Mouse (Mus musculus): ENCODE data around the gene Mlst8. TPM values are rescaled to one million over a fixed set of nuclear protein-coding genes. Genes with fewer than 3 reads are reported as not detected.

Mlst8 gene
- polyA plus RNA-seq, 1 experiment from 2014 or later = 32.0 TPM

DNA sequence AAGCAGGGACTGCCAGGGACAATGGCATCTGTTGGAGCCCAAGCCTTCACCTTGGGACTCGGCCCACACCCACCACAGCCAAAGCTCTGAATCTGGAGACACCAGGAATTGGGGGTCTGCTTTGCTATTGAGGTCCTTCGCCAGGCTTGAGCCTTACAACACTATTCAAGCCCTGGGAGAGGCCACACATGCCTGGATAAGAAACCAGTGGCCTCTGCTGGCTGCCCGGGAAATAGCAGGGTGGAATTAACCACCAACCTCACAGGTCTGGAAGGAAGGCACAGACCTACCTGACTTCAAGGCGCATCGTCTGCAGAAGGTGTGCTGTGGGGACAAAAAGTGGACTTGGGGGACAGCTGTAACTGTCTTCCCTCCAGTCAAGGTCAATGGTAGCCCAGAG lies 34.7 kb upstream of the Mlst8 start:
- H3K4me2 ChIP-seq (ENCODE audit: low read depth, low read length) = no peak overlapping the region
- whole genome bisulfite sequencing = 58% methylated on average over 5 of the region's 5 CpGs
- ATAC-seq (replicated peaks; ENCODE audit: insufficient number of reproducible peaks, low FRiP score, low TSS enrichment, low read depth) = no peak
- no peaks in the 10 kb centered on the region for H3K4me1 ChIP-seq (ENCODE audit: control insufficient read depth, insufficient read depth, low read length)
- DNase-seq (ENCODE audit: low spot score) = peak; percentile 56
- H3K27ac ChIP-seq (replicated peaks; ENCODE audit: low read depth, low read length) = no peak overlapping the region
- no peak overlapping the region for H3K4me3 ChIP-seq (ENCODE audit: low read depth, low read length)
- no peak overlapping the region for H3K9ac ChIP-seq (replicated peaks; ENCODE audit: low read length)
- no peaks in the 10 kb centered on the region for H3K27me3 ChIP-seq (ENCODE audit: control insufficient read depth, insufficient read depth, low read length)
- no peaks in the 10 kb centered on the region for H3K9me3 ChIP-seq (replicated peaks; ENCODE audit: control insufficient read depth, low read length)
- H3K36me3 ChIP-seq (replicated peaks; ENCODE audit: control insufficient read depth, insufficient read depth, low read depth, low read length) = peaks cover 13% of the 10 kb centered on the region

- Histone ChIP-seq H3K36me3 (replicated peaks; ENCODE audit: control insufficient read depth, insufficient read depth, low read depth, low read length) (peaks cover 20% of the 10 kb centered on the region), H3K9me3 (replicated peaks; ENCODE audit: control insufficient read depth, low read length) (no peaks in the 10 kb centered on the region), H3K27ac (replicated peaks; ENCODE audit: low read depth, low read length) (no peak overlapping the region), H3K4me2 (ENCODE audit: low read depth, low read length) (no peak overlapping the region), H3K4me1 (ENCODE audit: control insufficient read depth, insufficient read depth, low read length) (0 out of 2 replicates have a peak, but pooled peaks cover 2% of the 10 kb centered on the region), H3K4me3 (ENCODE audit: low read depth, low read length) (no peak overlapping the region), H3K27me3 (ENCODE audit: control insufficient read depth, insufficient read depth, low read length) (no peaks in the 10 kb centered on the region), H3K9ac (replicated peaks; ENCODE audit: low read length) (no peak overlapping the region)
- ATAC-seq (replicated peaks; ENCODE audit: insufficient number of reproducible peaks, low FRiP score, low TSS enrichment, low read depth) = no peak
- WGBS = 84% methylated on average over 12 of the region's 12 CpGs
- DNase-seq (ENCODE audit: low spot score) = no peak
These were observed 29.1 kb upstream of the Mlst8 start for GRCm38 (mm10) chr17:24507806-24508460.

DNA sequence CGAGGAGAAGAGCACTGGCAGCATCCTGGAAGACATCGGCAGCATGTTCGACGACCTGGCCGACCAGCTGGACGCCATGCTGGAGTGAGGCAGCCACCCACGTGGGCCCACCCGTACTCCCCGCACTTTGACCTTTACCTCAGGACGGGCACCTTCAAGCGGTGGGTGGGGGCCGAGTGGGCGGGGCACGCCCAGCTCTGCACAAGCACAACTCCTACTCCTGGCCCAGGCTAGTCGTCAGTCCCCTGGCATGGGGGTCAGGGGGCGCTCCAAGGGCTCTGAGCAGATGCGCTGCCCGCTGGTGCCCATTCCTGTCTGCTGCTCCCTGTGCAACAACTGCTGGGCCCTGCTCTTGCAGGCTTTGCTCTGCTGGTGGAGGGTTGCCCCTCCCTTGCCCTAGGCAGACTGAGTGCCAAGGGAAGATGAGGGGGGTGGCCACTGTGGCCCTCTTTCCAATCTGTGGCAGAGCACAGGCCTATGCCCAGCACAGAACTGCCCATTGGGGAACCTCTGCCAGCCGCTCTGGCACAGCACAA lies 28.3 kb upstream of the Mlst8 start:
- H3K4me2 ChIP-seq (ENCODE audit: low read depth, low read length) = no peak overlapping the region; the same call in 1 of the 2 replicates
- no peak for DNase-seq (ENCODE audit: low spot score)
- no peaks in the 10 kb centered on the region for H3K27me3 ChIP-seq (ENCODE audit: control insufficient read depth, insufficient read depth, low read length)
- peaks cover 20% of the 10 kb centered on the region for H3K36me3 ChIP-seq (replicated peaks; ENCODE audit: control insufficient read depth, insufficient read depth, low read depth, low read length)
- 45% methylated on average over 19 of the region's 19 CpGs for WGBS
- H3K27ac ChIP-seq (replicated peaks; ENCODE audit: low read depth, low read length) = no peak overlapping the region
- 0 out of 2 replicates have a peak, but pooled peaks cover 2% of the 10 kb centered on the region for H3K4me1 ChIP-seq (ENCODE audit: control insufficient read depth, insufficient read depth, low read length)
- H3K9ac ChIP-seq (replicated peaks; ENCODE audit: low read length) = no peak overlapping the region; the same call in 1 of the 2 replicates
- ATAC-seq (replicated peaks; ENCODE audit: insufficient number of reproducible peaks, low FRiP score, low TSS enrichment, low read depth) = no peak
- no peak overlapping the region for H3K4me3 ChIP-seq (ENCODE audit: low read depth, low read length)
- no peaks in the 10 kb centered on the region for H3K9me3 ChIP-seq (replicated peaks; ENCODE audit: control insufficient read depth, low read length)

DNA sequence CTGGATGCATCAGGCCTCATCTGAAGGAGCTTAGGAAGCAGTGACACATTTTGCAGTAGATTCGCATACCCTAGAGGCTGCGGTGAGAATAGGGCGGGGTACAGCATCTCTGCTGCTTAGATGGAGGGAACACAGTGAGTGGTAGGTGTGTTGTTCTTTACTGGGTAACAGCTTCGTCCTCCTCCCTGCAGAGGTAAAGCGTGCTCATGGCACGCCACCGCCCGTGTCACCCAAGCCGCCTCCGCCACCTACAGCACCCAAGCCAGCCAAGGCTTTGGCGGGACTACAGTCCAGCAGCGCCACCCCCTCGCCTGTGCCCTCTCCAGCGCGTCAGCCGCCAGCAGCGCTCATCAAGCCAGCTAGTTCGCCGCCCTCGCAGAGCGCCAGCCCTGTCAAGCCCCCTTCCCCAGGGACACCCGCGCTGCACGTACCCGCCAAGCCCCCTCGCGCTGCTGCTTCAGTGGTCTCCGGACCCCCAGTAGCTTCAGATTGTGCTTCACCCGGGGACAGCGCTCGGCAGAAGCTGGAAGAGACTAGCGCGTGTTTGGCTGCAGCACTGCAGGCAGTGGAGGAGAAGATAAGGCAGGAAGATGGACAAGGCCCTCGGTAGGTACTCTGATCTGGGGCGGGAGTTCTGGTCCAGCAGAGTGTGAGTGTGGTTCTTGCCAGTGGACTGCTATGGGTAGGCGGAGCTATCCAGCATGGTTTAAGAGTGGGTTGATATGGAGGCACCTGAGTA lies 27.6 kb upstream of the Mlst8 start:
- DNase-seq (ENCODE audit: low spot score) (no peak), ATAC-seq (replicated peaks; ENCODE audit: insufficient number of reproducible peaks, low FRiP score, low TSS enrichment, low read depth) (no peak)
- WGBS = 27% methylated on average over 36 of the region's 36 CpGs
- Histone ChIP-seq H3K9me3 (replicated peaks; ENCODE audit: control insufficient read depth, low read length) (no peaks in the 10 kb centered on the region), H3K9ac (replicated peaks; ENCODE audit: low read length) (no peak overlapping the region), H3K4me3 (ENCODE audit: low read depth, low read length) (no peak overlapping the region; the same call in 1 of the 2 replicates), H3K4me1 (ENCODE audit: control insufficient read depth, insufficient read depth, low read length) (0 out of 2 replicates have a peak, but pooled peaks cover 2% of the 10 kb centered on the region), H3K27ac (replicated peaks; ENCODE audit: low read depth, low read length) (no peak overlapping the region), H3K36me3 (replicated peaks; ENCODE audit: control insufficient read depth, insufficient read depth, low read depth, low read length) (peaks cover 14% of the 10 kb centered on the region), H3K4me2 (ENCODE audit: low read depth, low read length) (peak overlapping the region; percentile 29), H3K27me3 (ENCODE audit: control insufficient read depth, insufficient read depth, low read length) (no peaks in the 10 kb centered on the region)

GRCm38 (mm10) chr17:24505286-24505955 lies 26.5 kb upstream of the Mlst8 start:
- Histone ChIP-seq H3K9ac (replicated peaks; ENCODE audit: low read length) (no peak overlapping the region), H3K36me3 (replicated peaks; ENCODE audit: control insufficient read depth, insufficient read depth, low read depth, low read length) (peaks cover 14% of the 10 kb centered on the region), H3K4me3 (ENCODE audit: low read depth, low read length) (no peak overlapping the region), H3K27ac (replicated peaks; ENCODE audit: low read depth, low read length) (no peak overlapping the region), H3K9me3 (replicated peaks; ENCODE audit: control insufficient read depth, low read length) (no peaks in the 10 kb centered on the region), H3K4me1 (ENCODE audit: control insufficient read depth, insufficient read depth, low read length) (0 out of 2 replicates have a peak, but pooled peaks cover 2% of the 10 kb centered on the region), H3K27me3 (ENCODE audit: control insufficient read depth, insufficient read depth, low read length) (no peaks in the 10 kb centered on the region), H3K4me2 (ENCODE audit: low read depth, low read length) (no peak overlapping the region)
- DNase-seq (ENCODE audit: low spot score) (no peak), ATAC-seq (replicated peaks; ENCODE audit: insufficient number of reproducible peaks, low FRiP score, low TSS enrichment, low read depth) (no peak)
- WGBS = 90% methylated on average over 30 of the region's 30 CpGs

DNA sequence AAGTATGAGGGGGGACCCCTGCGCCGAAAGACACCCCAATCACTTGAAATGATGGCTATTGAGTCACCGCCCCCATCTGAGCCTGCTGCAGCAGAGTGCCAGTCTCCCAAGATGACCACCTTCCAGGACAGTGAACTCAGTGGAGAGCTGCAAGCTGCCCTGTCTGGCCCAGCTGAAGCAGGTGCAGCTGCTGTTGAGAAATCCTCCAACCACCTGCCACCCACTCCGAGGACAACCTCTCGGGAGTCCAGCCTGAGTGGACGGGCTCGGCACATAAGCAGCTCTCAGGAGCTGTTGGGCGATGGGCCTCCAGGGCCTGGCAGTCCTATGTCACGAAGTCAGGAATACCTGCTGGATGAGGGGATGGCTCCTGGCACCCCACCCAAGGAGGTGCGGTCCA lies 25.2 kb upstream of the Mlst8 start:
- ATAC-seq (replicated peaks; ENCODE audit: insufficient number of reproducible peaks, low FRiP score, low TSS enrichment, low read depth) (no peak), DNase-seq (ENCODE audit: low spot score) (no peak)
- peaks cover 10% of the 10 kb centered on the region for H3K36me3 ChIP-seq (replicated peaks; ENCODE audit: control insufficient read depth, insufficient read depth, low read depth, low read length)
- no peaks in the 10 kb centered on the region for H3K27me3 ChIP-seq (ENCODE audit: control insufficient read depth, insufficient read depth, low read length)
- H3K4me3 ChIP-seq (ENCODE audit: low read depth, low read length) = no peak overlapping the region
- no peak overlapping the region for H3K4me2 ChIP-seq (ENCODE audit: low read depth, low read length)
- WGBS = 91% methylated on average over 10 of the region's 10 CpGs
- no peaks in the 10 kb centered on the region for H3K9me3 ChIP-seq (replicated peaks; ENCODE audit: control insufficient read depth, low read length)
- H3K27ac ChIP-seq (replicated peaks; ENCODE audit: low read depth, low read length) = no peak overlapping the region
- H3K9ac ChIP-seq (replicated peaks; ENCODE audit: low read length) = no peak overlapping the region
- H3K4me1 ChIP-seq (ENCODE audit: control insufficient read depth, insufficient read depth, low read length) = 0 out of 2 replicates have a peak, but pooled peaks cover 2% of the 10 kb centered on the region

- 40% methylated on average over 11 of the region's 11 CpGs for WGBS
- no peak overlapping the region for H3K9ac ChIP-seq (replicated peaks; ENCODE audit: low read length)
- H3K27me3 ChIP-seq (ENCODE audit: control insufficient read depth, insufficient read depth, low read length) = no peaks in the 10 kb centered on the region
- no peaks in the 10 kb centered on the region for H3K9me3 ChIP-seq (replicated peaks; ENCODE audit: control insufficient read depth, low read length)
- DNase-seq (ENCODE audit: low spot score) (no peak), ATAC-seq (replicated peaks; ENCODE audit: insufficient number of reproducible peaks, low FRiP score, low TSS enrichment, low read depth) (no peak)
- H3K4me1 ChIP-seq (ENCODE audit: control insufficient read depth, insufficient read depth, low read length) = 0 out of 2 replicates have a peak, but pooled peaks cover 2% of the 10 kb centered on the region
- H3K4me2 ChIP-seq (ENCODE audit: low read depth, low read length) = no peak overlapping the region
- H3K27ac ChIP-seq (replicated peaks; ENCODE audit: low read depth, low read length) = no peak overlapping the region
- no peak overlapping the region for H3K4me3 ChIP-seq (ENCODE audit: low read depth, low read length)
- H3K36me3 ChIP-seq (replicated peaks; ENCODE audit: control insufficient read depth, insufficient read depth, low read depth, low read length) = peaks cover 3% of the 10 kb centered on the region; the same call in 1 of the 2 replicates
These were observed 23.3 kb upstream of the Mlst8 start for GRCm38 (mm10) chr17:24502208-24502607.

Measured in embryonic facial prominence, embryonic 11.5 days (tissue).